Mouse (Mus musculus): ENCODE data around the gene Fxn. TPM values are rescaled to one million over a fixed set of nuclear protein-coding genes. Genes with fewer than 3 reads are reported as not detected.
"Not testable (repeated sequence)": the region's sequence is repeated elsewhere in the genome, so short reads cannot be mapped to it uniquely, and the experiment has no call there.

The Fxn gene
- polyA plus RNA-seq, 3 experiments from 2014 or later, result 12.9 to 16.1 (median 14.1) TPM

GRCm38 (mm10) chr19:24241271-24241670 lies 39.1 kb downstream of the Fxn start:
- ATAC-seq, result no peak

- no peak for ATAC-seq
These were observed 42.4 kb downstream of the Fxn start for GRCm38 (mm10) chr19:24238011-24238410.

GRCm38 (mm10) chr19:24232356-24232755 lies 48.0 kb downstream of the Fxn start:
- ATAC-seq, result not testable (repeated sequence)

GRCm38 (mm10) chr19:24225305-24225696 lies 55.1 kb downstream of the Fxn start:
- no peak for ATAC-seq

- peak; percentile 63 for ATAC-seq
These were observed 55.7 kb downstream of the Fxn start, which contains the start of gene Tjp2 for GRCm38 (mm10) chr19:24224500-24225304. Gene Tjp2, minus strand, starts transcription at chr19:24225030.

- no peak for ATAC-seq
These were observed 56.6 kb downstream of the Fxn start for GRCm38 (mm10) chr19:24223851-24224251.

- no peak for ATAC-seq
These were observed 59.0 kb downstream of the Fxn start for GRCm38 (mm10) chr19:24221455-24221854.

GRCm38 (mm10) chr19:24220795-24221445 lies 59.5 kb downstream of the Fxn start:
- ATAC-seq, result no peak

GRCm38 (mm10) chr19:24219011-24219410 lies 61.4 kb downstream of the Fxn start:
- ATAC-seq, result no peak

GRCm38 (mm10) chr19:24218291-24218690 lies 62.1 kb downstream of the Fxn start:
- no peak for ATAC-seq

GRCm38 (mm10) chr19:24217851-24218250 lies 62.6 kb downstream of the Fxn start:
- no peak for ATAC-seq

- ATAC-seq, result no peak
These were observed 63.6 kb downstream of the Fxn start for GRCm38 (mm10) chr19:24216771-24217170.

- ATAC-seq, result no peak
These were observed 65.5 kb downstream of the Fxn start for GRCm38 (mm10) chr19:24214939-24215338.

- ATAC-seq, result no peak
These were observed 67.1 kb downstream of the Fxn start for GRCm38 (mm10) chr19:24213299-24213698.

GRCm38 (mm10) chr19:24212552-24213249 lies 67.7 kb downstream of the Fxn start:
- ATAC-seq, result no peak

Other genes starting within 250 kb of the Fxn start
- gene Fam189a2, start 249.6 kb downstream of the Fxn start, polyA plus RNA-seq (2017; shearing (Covaris generic)), result not detected
- gene Tjp2, start 55.6 kb downstream of the Fxn start, polyA plus RNA-seq (2017; shearing (Covaris generic)), result 1 to 10 TPM; 5.3 to 9.5 (median 5.4) TPM
- gene Fam122a, start 196.8 kb upstream of the Fxn start, polyA plus RNA-seq (2017; shearing (Covaris generic)), result 1 to 10 TPM; 3.0 to 5.4 (median 5.1) TPM

Measured in inflammation-experienced regulatory T-cells, adult 6 months (primary cell).